8 mouse cellular contexts compared by ENCODE assay signal in the genomic region with DNA sequence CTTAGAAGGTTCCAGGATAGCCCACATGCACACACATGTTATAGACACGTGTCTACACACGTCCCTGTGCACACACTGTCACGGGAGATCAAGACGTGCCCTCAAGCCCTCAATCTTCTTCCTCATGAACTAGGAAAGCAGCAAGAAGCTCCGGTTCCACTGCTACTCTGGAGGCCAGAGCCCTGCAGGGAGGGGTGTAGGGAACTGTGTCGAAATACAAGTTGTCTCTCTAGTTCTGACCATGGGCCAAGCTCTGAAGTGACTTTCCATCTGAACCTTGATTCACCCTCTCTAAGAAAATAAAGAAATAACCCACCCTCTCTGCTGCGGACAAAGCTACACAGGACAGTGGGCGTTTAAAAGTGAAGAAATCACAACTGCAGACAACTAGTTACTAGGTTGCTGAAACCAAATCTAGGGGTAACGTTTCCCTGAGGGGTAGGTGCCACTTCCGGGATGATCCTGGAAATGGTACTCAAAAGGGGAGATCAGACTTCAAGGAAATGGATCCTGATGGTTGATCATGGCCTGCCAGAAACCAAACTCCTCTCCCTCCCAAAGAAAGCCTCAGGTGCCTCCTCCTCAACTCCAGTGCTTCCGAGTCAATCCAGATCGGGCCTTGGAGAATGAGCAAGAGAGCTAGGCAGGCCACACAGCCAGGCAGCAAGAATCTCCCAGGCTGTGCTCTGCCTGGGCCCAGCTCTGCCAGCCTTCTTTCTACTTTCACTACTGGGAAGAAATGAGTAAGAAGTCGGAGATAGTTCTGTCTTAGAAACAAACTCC. TPM values are rescaled to one million over a fixed set of nuclear protein-coding genes. Genes with fewer than 3 reads are reported as not detected.
DNase-seq lines count a peak whose midpoint lies in the region; ATAC-seq and TF ChIP-seq lines count a peak whose summit lies in the region.

No protein-coding gene starts in this region.

- peak overlapping the region; percentile 95 for H3K4me2 ChIP-seq in forebrain, embryonic 14.5 days (ENCODE audit: low read length)
- H3K4me2 ChIP-seq in limb, embryonic 14.5 days (replicated peaks; ENCODE audit: low read depth, low read length, severe bottlenecking): peak overlapping the region; percentile 83
- H3K4me2 ChIP-seq in neural tube, embryonic 12.5 days (replicated peaks): peak overlapping the region; percentile 95

- H3K4me1 ChIP-seq in ES-E14 (ENCODE audit: control insufficient read depth in 2 of 2, insufficient read depth in 2 of 2, low read length in 2 of 2, poor library complexity in 1 of 2): peaks cover 0 to 5% of the 10 kb centered on the region in 2 experiments; a peak in 1 of 4 replicates
- H3K4me1 ChIP-seq in forebrain, embryonic 14.5 days (ENCODE audit: control insufficient read depth, insufficient read depth, low read length): peaks cover 13% of the 10 kb centered on the region
- H3K4me1 ChIP-seq in limb, embryonic 14.5 days (ENCODE audit: control insufficient read depth, insufficient read depth, low read length): peaks cover 15% of the 10 kb centered on the region
- H3K4me1 ChIP-seq in neural tube, embryonic 12.5 days: peaks cover 33% of the 10 kb centered on the region

- no peaks in the 10 kb centered on the region for H3K9me3 ChIP-seq in ES-E14 (ENCODE audit: control insufficient read depth, insufficient read depth, low read depth, low read length)
- H3K9me3 ChIP-seq in forebrain, embryonic 14.5 days (replicated peaks; ENCODE audit: control insufficient read depth, low read length): no peaks in the 10 kb centered on the region
- H3K9me3 ChIP-seq in limb, embryonic 14.5 days (ENCODE audit: control insufficient read depth, low read length): no peaks in the 10 kb centered on the region
- no peaks in the 10 kb centered on the region for H3K9me3 ChIP-seq in neural tube, embryonic 12.5 days

- H3K36me3 ChIP-seq in ES-E14 (ENCODE audit: control insufficient read depth, insufficient read depth, low read length, poor library complexity, severe bottlenecking): peaks cover 22% of the 10 kb centered on the region
- H3K36me3 ChIP-seq in forebrain, embryonic 14.5 days (ENCODE audit: control insufficient read depth, insufficient read depth, low read length): peaks cover 31% of the 10 kb centered on the region
- H3K36me3 ChIP-seq in limb, embryonic 14.5 days (ENCODE audit: control insufficient read depth, insufficient read depth, low read length): peaks cover 34% of the 10 kb centered on the region
- H3K36me3 ChIP-seq in neural tube, embryonic 12.5 days: peaks cover 30% of the 10 kb centered on the region

- H3K9ac ChIP-seq in ES-E14 (ENCODE audit: insufficient read depth, low read depth, low read length, poor library complexity, severe bottlenecking): peak overlapping the region; percentile 84
- H3K9ac ChIP-seq in forebrain, embryonic 14.5 days (ENCODE audit: low read length): peak overlapping the region; percentile 87
- peak overlapping the region; percentile 88 for H3K9ac ChIP-seq in limb, embryonic 14.5 days (ENCODE audit: low read depth, low read length, severe bottlenecking)
- H3K9ac ChIP-seq in neural tube, embryonic 12.5 days: peak overlapping the region; percentile 94

- H3K27me3 ChIP-seq in forebrain, embryonic 14.5 days (replicated peaks; ENCODE audit: control insufficient read depth, insufficient read depth, low read length): no peaks in the 10 kb centered on the region
- no peaks in the 10 kb centered on the region for H3K27me3 ChIP-seq in limb, embryonic 14.5 days (ENCODE audit: control insufficient read depth, insufficient read depth, low read length)
- no peaks in the 10 kb centered on the region for H3K27me3 ChIP-seq in neural tube, embryonic 12.5 days (replicated peaks)

- intact Hi-C loops in heart, postnatal 10 days (cut with DNase I): loop anchor here (5.0 kb wide), 1 partner anchor 46 kb away; a partner anchor contains a TSS

- no peak overlapping the region for H3K27ac ChIP-seq in ES-E14 (ENCODE audit: insufficient read depth, low read depth, low read length, poor library complexity, severe bottlenecking)
- H3K27ac ChIP-seq in forebrain, embryonic 14.5 days (ENCODE audit: low read depth, low read length): no peak overlapping the region
- H3K27ac ChIP-seq in limb, embryonic 14.5 days (replicated peaks; ENCODE audit: low read depth, low read length): peak overlapping the region; percentile 85
- no peak overlapping the region for H3K27ac ChIP-seq in neural tube, embryonic 12.5 days

- no peak for TF ChIP-seq POLR2A in limb, embryonic 14.5 days (IDR thresholded peaks at IDR 0.05; ENCODE audit: borderline replicate concordance, extremely low read depth, insufficient read depth, insufficient read length)

- in situ Hi-C loops in ES-E14 (cut with MboI; ENCODE audit: low sequenced_read_pairs in 2 of 2, unreplicated experiment in 2 of 2): no loop called here

- peak overlapping the region; percentile 77 to 93 for H3K4me3 ChIP-seq in ES-E14 (ENCODE audit: insufficient read depth in 1 of 2, low read depth in 1 of 2, low read length in 2 of 2, poor library complexity in 1 of 2, severe bottlenecking in 1 of 2)
- peak overlapping the region; percentile 90 for H3K4me3 ChIP-seq in forebrain, embryonic 14.5 days (ENCODE audit: low read depth, low read length)
- peak overlapping the region; percentile 93 for H3K4me3 ChIP-seq in limb, embryonic 14.5 days (replicated peaks; ENCODE audit: low read length)
- peak overlapping the region; percentile 89 for H3K4me3 ChIP-seq in neural tube, embryonic 12.5 days

- ATAC-seq in forebrain, embryonic 14.5 days: no peak
- ATAC-seq in limb, embryonic 14.5 days (ENCODE audit: low FRiP score, low read depth): no peak
- ATAC-seq in neural tube, embryonic 12.5 days (ENCODE audit: low FRiP score, low read depth): no peak

- peak; percentile 94 for DNase-seq in heart, adult 11 months
- no peak for DNase-seq in heart, postnatal 10 days
- no peak for DNase-seq in ES-E14 (ENCODE audit: low read depth, low spot score)
- DNase-seq in forebrain, embryonic 14.5 days (ENCODE audit: low spot score): no peak
- no peak for DNase-seq in limb, embryonic 14.5 days (ENCODE audit: low spot score)
- DNase-seq in right cerebral cortex, postnatal 14 days: no peak
- no peak for DNase-seq in embryo, embryonic 11 days

- 61% methylated on average over 13 of the region's 13 CpGs for WGBS in forebrain, embryonic 14.5 days
- 50% methylated on average over 13 of the region's 13 CpGs for WGBS in limb, embryonic 14.5 days
- WGBS in neural tube, embryonic 12.5 days: 70% methylated on average over 13 of the region's 13 CpGs

TF ChIP-seq in ES-E14, 5 proteins besides CTCF, POLR2A, EP300 and RAD21:
- no peak for TF ChIP-seq ZNF384 (IDR thresholded peaks at IDR 0.05; ENCODE audit: low read depth, low read length)
- no peak for TF ChIP-seq MAFK (IDR thresholded peaks at IDR 0.05; ENCODE audit: insufficient read depth, low read depth, low read length)
- no peak for TF ChIP-seq HCFC1 (IDR thresholded peaks at IDR 0.05; ENCODE audit: borderline replicate concordance, insufficient read depth, low read length)
- TF ChIP-seq CHD2 (IDR thresholded peaks at IDR 0.05; ENCODE audit: low read depth, low read length): no peak
- no peak for TF ChIP-seq ZC3H11A (IDR thresholded peaks at IDR 0.05; ENCODE audit: borderline replicate concordance, low read depth, low read length)
TF ChIP-seq in ES-E14: peak in this region for 0.

RNA-seq across cellular contexts. Expression of a gene that starts 1.4 kb away (rescaled TPM):
- 10 to 100 TPM; 71.5 to 75.4 TPM for total RNA-seq in heart, postnatal 10 days (2021)
- 44.7 and 50.3 TPM in 2 replicates for total RNA-seq in ES-E14 (2012; rRNA removed)
- 24.5 and 30.9 TPM in 2 replicates for polyA plus RNA-seq in forebrain, embryonic 14.5 days (2014; fragmentation: Nextera tagmentation; extraction: Ambion mirVana)
- polyA plus RNA-seq in limb, embryonic 14.5 days (2012; rRNA removed): 121 and 190 TPM in 2 replicates
- polyA plus RNA-seq in limb, embryonic 14.5 days (2014; fragmentation: Nextera tagmentation; extraction: Ambion mirVana): 56.1 and 58.7 TPM in 2 replicates
- 41.2 and 42.1 TPM in 2 replicates for polyA plus RNA-seq in neural tube, embryonic 12.5 days (2016; fragmentation: Nextera tagmentation; extraction: Ambion mirVana)

RNA-seq across cellular contexts. Expression of a gene that starts 17.8 kb away (rescaled TPM):
- total RNA-seq in heart, postnatal 10 days (2021): 10 to 100 TPM; 72.1 to 90.1 TPM
- total RNA-seq in ES-E14 (2012; rRNA removed): 255 and 575 TPM in 2 replicates
- 4.2 and 5.3 TPM in 2 replicates for polyA plus RNA-seq in forebrain, embryonic 14.5 days (2014; fragmentation: Nextera tagmentation; extraction: Ambion mirVana)
- polyA plus RNA-seq in limb, embryonic 14.5 days (2012; rRNA removed): 27.8 and 29.8 TPM in 2 replicates
- polyA plus RNA-seq in limb, embryonic 14.5 days (2014; fragmentation: Nextera tagmentation; extraction: Ambion mirVana): 31.7 and 35.7 TPM in 2 replicates
- polyA plus RNA-seq in neural tube, embryonic 12.5 days (2016; fragmentation: Nextera tagmentation; extraction: Ambion mirVana): 10.1 and 11.1 TPM in 2 replicates

RNA-seq across cellular contexts. Expression of a gene that starts 47.0 kb away (rescaled TPM):
- total RNA-seq in heart, postnatal 10 days (2021): 10 to 100 TPM; 33.5 to 35.9 TPM
- total RNA-seq in ES-E14 (2012; rRNA removed): 13.5 and 16.3 TPM in 2 replicates
- polyA plus RNA-seq in forebrain, embryonic 14.5 days (2014; fragmentation: Nextera tagmentation; extraction: Ambion mirVana): 70.2 and 91.1 TPM in 2 replicates
- 27.6 and 31.5 TPM in 2 replicates for polyA plus RNA-seq in limb, embryonic 14.5 days (2012; rRNA removed)
- polyA plus RNA-seq in limb, embryonic 14.5 days (2014; fragmentation: Nextera tagmentation; extraction: Ambion mirVana): 55.7 and 57.0 TPM in 2 replicates
- polyA plus RNA-seq in neural tube, embryonic 12.5 days (2016; fragmentation: Nextera tagmentation; extraction: Ambion mirVana): 81.9 and 94.9 TPM in 2 replicates

RNA-seq across cellular contexts. Expression of a gene that starts 47.4 kb away (rescaled TPM):
- 10 to 100 TPM; 23.5 to 27.2 TPM for total RNA-seq in heart, postnatal 10 days (2021)
- total RNA-seq in ES-E14 (2012; rRNA removed): 21.3 and 33.5 TPM in 2 replicates
- 13.6 and 16.2 TPM in 2 replicates for polyA plus RNA-seq in forebrain, embryonic 14.5 days (2014; fragmentation: Nextera tagmentation; extraction: Ambion mirVana)
- polyA plus RNA-seq in limb, embryonic 14.5 days (2012; rRNA removed): 33.3 and 36.6 TPM in 2 replicates
- 17.3 and 17.9 TPM in 2 replicates for polyA plus RNA-seq in limb, embryonic 14.5 days (2014; fragmentation: Nextera tagmentation; extraction: Ambion mirVana)
- 27.5 and 28.3 TPM in 2 replicates for polyA plus RNA-seq in neural tube, embryonic 12.5 days (2016; fragmentation: Nextera tagmentation; extraction: Ambion mirVana)

RNA-seq across cellular contexts. Expression of a gene that starts 58.8 kb away (rescaled TPM):
- total RNA-seq in heart, postnatal 10 days (2021): 10 to 100 TPM; 85.1 to 87.3 TPM
- total RNA-seq in ES-E14 (2012; rRNA removed): 51.1 and 64.9 TPM in 2 replicates
- 314 and 359 TPM in 2 replicates for polyA plus RNA-seq in forebrain, embryonic 14.5 days (2014; fragmentation: Nextera tagmentation; extraction: Ambion mirVana)
- polyA plus RNA-seq in limb, embryonic 14.5 days (2012; rRNA removed): 70.1 and 87.2 TPM in 2 replicates
- polyA plus RNA-seq in limb, embryonic 14.5 days (2014; fragmentation: Nextera tagmentation; extraction: Ambion mirVana): 174 and 175 TPM in 2 replicates
- 326 and 329 TPM in 2 replicates for polyA plus RNA-seq in neural tube, embryonic 12.5 days (2016; fragmentation: Nextera tagmentation; extraction: Ambion mirVana)
